Mouse (Mus musculus) central nervous system, embryonic 11.5 days (tissue): Measurements from ENCODE around the gene Jam2. TPM values are rescaled to one million over a fixed set of nuclear protein-coding genes. Genes with fewer than 3 reads are reported as not detected.

Experiments used
- polyA plus RNA-seq: library from polyadenylated mRNA; depleted of rRNA; stranded (reverse); fragments of >200 nt; gene quantifications from 2 replicates; pipeline ENCODE4 v1.2.3, GENCODE M21; 2012; rRNA removed

Jam2 gene
- 30.0 and 35.5 TPM in 2 replicates for polyA plus RNA-seq

DNA sequence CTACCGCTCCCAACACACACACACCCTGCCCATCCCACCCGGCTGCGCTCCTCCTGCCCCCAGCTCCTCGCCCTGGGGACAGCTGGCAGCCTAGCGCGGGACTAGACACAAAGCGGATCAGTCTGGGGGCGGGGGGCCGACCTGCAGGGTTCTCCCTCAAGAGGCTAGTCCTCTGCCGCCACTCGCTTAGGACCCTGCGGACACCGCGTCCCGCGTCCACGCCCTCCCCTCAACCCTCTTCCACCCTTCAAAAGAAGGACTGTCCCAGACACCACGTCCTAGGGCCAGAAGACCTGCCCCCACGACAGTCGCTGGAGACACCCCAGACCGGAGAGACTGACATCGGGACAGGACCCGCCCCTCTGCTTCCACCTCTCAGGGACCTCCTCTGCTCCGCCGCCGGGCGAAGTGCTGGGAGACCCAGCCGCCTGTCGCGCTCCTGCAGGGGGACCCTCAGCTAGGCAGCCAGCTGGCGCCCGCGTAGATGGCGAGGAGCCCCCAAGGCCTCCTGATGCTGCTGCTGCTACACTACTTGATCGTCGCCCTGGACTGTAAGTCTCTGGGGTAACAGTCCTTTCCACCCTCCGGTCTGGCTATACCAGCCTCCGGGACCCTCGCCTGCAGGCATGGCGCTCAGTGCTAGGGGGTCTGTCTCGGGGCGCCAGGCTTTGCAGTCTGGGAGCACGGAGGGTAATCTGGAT lies at the start of gene Jam2:
Gene Jam2, plus strand, starts transcription at position 121 of the 701 bp plus-strand sequence.

DNA sequence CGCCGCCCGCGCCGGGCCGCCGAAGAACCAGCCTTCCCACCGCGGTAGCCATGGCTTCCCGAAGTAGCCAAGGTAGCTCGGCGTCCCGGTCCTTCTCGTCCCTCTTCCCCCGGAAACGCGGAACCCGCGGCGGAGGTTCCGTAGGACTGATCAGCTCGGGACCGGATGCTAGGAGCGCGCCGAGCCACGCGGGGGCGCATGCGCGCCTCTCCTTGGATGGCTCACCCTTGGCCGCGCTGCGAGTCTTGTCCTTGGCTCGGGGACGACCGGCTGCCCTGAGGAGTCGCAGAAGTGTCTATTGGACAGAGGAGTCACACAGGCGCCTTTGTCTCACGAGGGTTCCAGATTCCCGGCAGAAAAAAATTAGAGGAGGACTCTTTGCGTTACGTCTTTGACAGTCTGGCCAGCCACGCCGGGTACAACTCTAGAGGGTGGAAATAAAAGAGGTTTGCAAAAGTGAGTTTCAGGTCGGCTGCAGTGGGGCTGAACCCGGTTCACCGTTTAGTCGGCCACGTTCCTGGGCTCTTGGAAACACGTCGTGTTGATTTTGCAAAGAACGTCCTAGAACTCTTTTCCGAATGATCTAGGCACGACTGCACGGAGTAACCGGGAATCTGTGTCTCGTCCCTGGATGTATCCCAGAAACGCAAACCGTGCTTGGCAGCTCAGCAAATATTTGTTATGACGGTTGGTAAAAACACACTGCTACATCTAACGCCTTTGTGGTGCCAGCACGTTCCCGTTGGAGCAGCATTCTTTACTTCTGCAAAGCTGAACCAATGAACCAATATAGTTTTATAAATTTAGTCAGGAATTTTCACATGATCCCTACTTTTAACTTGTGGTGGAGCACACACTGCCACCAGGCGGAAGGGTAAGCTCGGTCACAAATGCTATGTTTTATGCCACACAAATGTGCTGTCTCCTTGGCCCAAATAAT lies 38.5 kb upstream of the Jam2 start, which contains the start of gene Mrpl39:
Gene Mrpl39, minus strand, starts transcription at position 577 of the 940 bp plus-strand sequence.

DNA sequence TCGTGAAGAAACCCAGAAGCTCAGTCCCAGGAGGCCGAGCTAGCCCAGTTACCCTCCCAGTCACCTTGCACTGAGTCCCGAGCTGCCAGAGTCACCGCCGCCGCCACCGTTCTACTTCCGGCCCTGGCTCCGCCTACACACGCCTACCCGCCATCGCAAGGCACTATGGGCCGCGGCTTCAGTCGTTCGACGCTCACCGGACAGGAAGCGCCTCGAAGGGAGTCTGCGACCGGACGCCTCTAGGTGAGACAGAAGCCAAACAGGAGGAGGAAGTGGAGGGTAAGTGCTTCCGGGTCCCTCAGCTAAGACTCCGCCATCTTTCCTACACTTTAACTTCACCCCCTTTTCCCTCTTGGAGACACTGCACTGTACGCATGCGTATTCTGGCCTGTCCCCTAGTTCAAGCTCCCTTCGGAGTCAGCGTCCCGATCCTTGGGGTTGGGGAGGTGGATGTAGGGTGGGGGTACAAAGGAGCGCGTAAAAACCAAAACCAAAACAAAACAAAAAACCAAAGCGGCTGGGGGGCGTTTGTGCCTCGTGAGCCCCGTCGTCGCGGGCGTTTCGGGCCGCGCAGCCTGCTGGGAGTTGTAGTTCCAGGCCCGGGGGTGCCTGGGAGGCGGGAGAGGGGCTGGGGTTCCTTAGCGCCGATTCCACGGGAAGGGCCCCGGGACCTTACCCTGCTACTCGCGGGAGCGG lies 61.0 kb downstream of the Jam2 start, which contains the start of gene Gabpa:
Gene Gabpa, plus strand, starts transcription at position 181 of the 696 bp plus-strand sequence.

DNA sequence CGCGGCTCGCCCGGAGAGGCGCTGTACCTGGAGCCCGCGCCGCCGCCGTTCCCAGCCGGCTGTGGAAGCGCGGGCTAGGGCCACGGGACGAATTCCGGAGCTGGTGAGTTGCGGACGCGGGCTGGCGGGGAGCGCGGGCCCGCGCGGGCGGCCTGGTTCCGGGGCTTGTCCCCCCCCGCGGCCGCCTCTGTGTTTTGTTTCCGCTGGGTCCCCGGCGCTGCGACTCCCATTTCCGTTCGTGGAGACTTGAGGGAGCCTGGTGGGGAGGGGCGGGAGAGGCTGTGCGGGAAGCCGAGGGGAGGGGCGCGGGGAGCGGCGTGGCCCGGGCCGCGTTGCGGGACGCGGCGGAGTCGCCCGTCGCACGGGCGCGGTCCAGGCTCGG lies 61.5 kb downstream of the Jam2 start, which contains the start of gene Atp5j:
Gene Atp5j, minus strand, starts transcription at position 185 of the 382 bp plus-strand sequence.

Other genes with a start within 250 kb of the Jam2 start
- 48.8 and 54.2 TPM in 2 replicates for gene Mrpl39, start 38.4 kb upstream of the Jam2 start, polyA plus RNA-seq
- 39.7 and 42.3 TPM in 2 replicates for gene Gabpa, start 60.8 kb downstream of the Jam2 start, polyA plus RNA-seq
- 243 and 353 TPM in 2 replicates for gene Atp5j, start 61.5 kb downstream of the Jam2 start, polyA plus RNA-seq